Comparison of ENCODE assay signal across 16 mouse cellular contexts in genomic region chr10:24981763-24982162, GRCm38 (mm10). TPM values are rescaled to one million over a fixed set of nuclear protein-coding genes. Genes with fewer than 3 reads are reported as not detected.
"Had no signal": no experiment of that assay in that cellular context is flagged by ENCODE, and none has a peak within 500 bp of the region (broad histone marks: within the 10 kb centered on the region; RNA-seq: fewer than 3 reads in every experiment).

No protein-coding gene starts in this region.

- H3K4me3 ChIP-seq: neural tube, embryonic 15.5 days; stomach, embryonic 15.5 days had no signal

- H3K27ac ChIP-seq: neural tube, embryonic 15.5 days; stomach, embryonic 15.5 days; stomach, postnatal 0 days had no signal

- H3K9ac ChIP-seq: neural tube, embryonic 15.5 days; stomach, embryonic 15.5 days had no signal

- H3K4me2 ChIP-seq: neural tube, embryonic 15.5 days; stomach, embryonic 15.5 days had no signal

- H3K27me3 ChIP-seq: neural tube, embryonic 15.5 days; stomach, embryonic 15.5 days had no signal

- H3K36me3 ChIP-seq: neural tube, embryonic 15.5 days; stomach, embryonic 15.5 days had no signal

- H3K9me3 ChIP-seq: neural tube, embryonic 15.5 days had no signal

- H3K4me1 ChIP-seq: neural tube, embryonic 15.5 days; stomach, embryonic 15.5 days had no signal

- DNase-seq: retina, postnatal 1 day; right cerebral cortex, adult 18-20 months; right cerebral cortex, postnatal 14 days; right cerebral cortex, postnatal 25 days; right cerebral cortex, postnatal 4 days; spleen, adult 18-20 months; thymus, adult 18-20 months; thymus, adult 2 months; thymus, postnatal 14 days; thymus, postnatal 25 days; thymus, postnatal 36 days; thymus, postnatal 4 days had no signal

RNA-seq across cellular contexts. Expression of gene Arg1, which starts 54.5 kb away (rescaled TPM):
- polyA plus RNA-seq: spleen, adult 2 months had no signal
